Mouse (Mus musculus) liver, embryonic 16.5 days (tissue): ENCODE results near the gene Rnpepl1. TPM values are rescaled to one million over a fixed set of nuclear protein-coding genes. Genes with fewer than 3 reads are reported as not detected.

Experiments used
- ATAC-seq: fragments of 200-750 bp; cut with Nextera tagmentation; 2 replicates; pipeline ENCODE4 v1.8.0; 2017; ENCODE audit warnings: low read depth, mild to moderate bottlenecking, moderate number of reproducible peaks, moderate library complexity
- H3K27ac ChIP-seq: fragments of 300-500 bp; sonication (generic); 2 replicates; pipeline ENCODE4 v1.5.1; 2014; ENCODE audit warnings: mild to moderate bottlenecking, low read length
- H3K27me3 ChIP-seq: fragments of 300-500 bp; sonication (generic); 2 replicates; pipeline ENCODE4 v1.6.1; 2014; ENCODE audit warnings: low read depth, low read length, mixed read lengths; ENCODE audit not compliant: control insufficient read depth, insufficient read depth
- H3K36me3 ChIP-seq: fragments of 300-500 bp; sonication (generic); 2 replicates; pipeline ENCODE4 v1.6.1; 2014; ENCODE audit warnings: mild to moderate bottlenecking; ENCODE audit not compliant: control insufficient read depth, insufficient read depth
- H3K4me1 ChIP-seq: fragments of 300-500 bp; sonication (generic); 2 replicates; pipeline ENCODE4 v1.6.1; 2014; ENCODE audit warnings: low read depth, low read length, mixed read lengths; ENCODE audit not compliant: control insufficient read depth
- H3K4me2 ChIP-seq: fragments of 300-500 bp; sonication (generic); 2 replicates; pipeline ENCODE4 v1.6.1; 2014; ENCODE audit warnings: low read depth, low read length, mixed read lengths
- H3K4me3 ChIP-seq: fragments of 300-500 bp; sonication (generic); 2 replicates; pipeline ENCODE4 v1.5.1; 2014; ENCODE audit warnings: low read depth, mild to moderate bottlenecking, low read length
- H3K9ac ChIP-seq: fragments of 300-500 bp; sonication (generic); 2 replicates; pipeline ENCODE4 v1.6.1; 2014; ENCODE audit warnings: low read depth, low read length
- H3K9me3 ChIP-seq: fragments of 300-500 bp; sonication (generic); replicated peaks from 2 replicates; pipeline ENCODE4 v1.6.1; 2016; ENCODE audit warnings: low read length; ENCODE audit not compliant: control insufficient read depth
- WGBS: fragments of 180-500 bp; shearing (Covaris S2); extraction: QIAGEN DNeasy Blood & Tissue Kit; methylation state at CpG from one replicate; pipeline ENCODE4 v1.1.7; 2014; ENCODE audit not compliant: insufficient replicate concordance; 5-methylcytosine and 5-hydroxymethylcytosine counted together
- polyA plus RNA-seq: library from polyadenylated mRNA; unstranded; fragments of >200 nt; fragmentation: Nextera tagmentation; extraction: Ambion mirVana; gene quantifications from 2 replicates; pipeline ENCODE4 v1.2.1, GENCODE M21; 2015

Rnpepl1 gene
- polyA plus RNA-seq: 4.5 and 7.8 TPM in 2 replicates

DNA sequence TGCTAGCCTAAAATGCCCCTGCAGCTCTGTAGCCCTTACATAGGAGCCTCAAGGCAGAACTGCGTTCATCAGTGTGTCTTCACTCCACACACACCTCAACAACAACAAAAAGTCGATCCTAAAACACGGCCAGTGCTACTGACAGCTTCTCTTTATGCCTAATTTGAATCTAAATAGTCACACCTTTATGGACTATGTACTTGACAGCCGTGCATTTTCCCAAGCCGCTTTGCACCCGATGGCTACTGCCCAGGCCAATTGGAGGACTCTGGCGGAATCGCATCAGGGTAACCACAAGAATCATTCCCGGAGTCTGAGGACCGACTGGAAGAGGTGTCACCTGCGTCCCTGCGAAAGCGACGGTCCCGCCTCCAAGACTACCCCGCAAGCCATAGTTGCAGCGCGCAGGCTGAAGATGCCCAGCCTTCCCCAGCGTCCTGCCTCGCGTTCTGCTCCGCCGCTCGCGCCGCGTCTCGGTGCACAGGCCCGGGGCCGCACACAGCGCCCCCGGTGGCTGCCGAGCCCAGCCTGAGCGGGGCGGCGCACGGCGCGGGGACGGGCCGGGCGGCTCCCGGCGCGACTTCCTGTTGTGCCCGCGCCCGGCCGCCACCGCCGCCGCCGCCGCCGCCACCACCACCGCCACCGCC is at the start of gene Rnpepl1:
Rnpepl1 (plus strand) TSS at position 545 of the 647 bp plus-strand sequence.
- H3K9me3 ChIP-seq: no peaks in the 10 kb centered on the region
- 1% methylated on average over 45 of the region's 57 CpGs for WGBS

GRCm38 (mm10) chr1:92861503-92861902 is 49.1 kb upstream of the Rnpepl1 start:
- 60% methylated on average over 6 of the region's 6 CpGs for WGBS
- H3K4me1 ChIP-seq: no peaks in the 10 kb centered on the region
- H3K9ac ChIP-seq: no peak overlapping the region
- ATAC-seq: no peak
- H3K4me2 ChIP-seq: no peak overlapping the region
- H3K27ac ChIP-seq: no peak overlapping the region
- no peaks in the 10 kb centered on the region for H3K36me3 ChIP-seq
- H3K9me3 ChIP-seq: no peaks in the 10 kb centered on the region
- H3K4me3 ChIP-seq: no peak overlapping the region
- no peaks in the 10 kb centered on the region for H3K27me3 ChIP-seq

More for the DNA sequence above, at the start of gene Rnpepl1:
- ATAC-seq: peak; percentile 62
- no peaks in the 10 kb centered on the region for H3K36me3 ChIP-seq
- peak within 1 kb of the TSS; percentile 85 for H3K27ac ChIP-seq
- peak within 1 kb of the TSS; percentile 83 for H3K9ac ChIP-seq
- no peaks in the 10 kb centered on the region for H3K27me3 ChIP-seq
- H3K4me1 ChIP-seq: peaks cover 46% of the 10 kb centered on the region
- peak within 1 kb of the TSS; percentile 91 for H3K4me2 ChIP-seq
- H3K4me3 ChIP-seq: peak within 1 kb of the TSS; percentile 69

GRCm38 (mm10) chr1:92863268-92863667 is 47.3 kb upstream of the Rnpepl1 start:
- no peaks in the 10 kb centered on the region for H3K9me3 ChIP-seq
- no peak overlapping the region for H3K4me2 ChIP-seq
- no peaks in the 10 kb centered on the region for H3K27me3 ChIP-seq
- H3K36me3 ChIP-seq: no peaks in the 10 kb centered on the region
- 50% methylated on average over 4 of the region's 4 CpGs for WGBS
- no peak overlapping the region for H3K27ac ChIP-seq
- ATAC-seq: no peak
- no peak overlapping the region for H3K4me3 ChIP-seq
- H3K9ac ChIP-seq: no peak overlapping the region
- no peaks in the 10 kb centered on the region for H3K4me1 ChIP-seq

DNA sequence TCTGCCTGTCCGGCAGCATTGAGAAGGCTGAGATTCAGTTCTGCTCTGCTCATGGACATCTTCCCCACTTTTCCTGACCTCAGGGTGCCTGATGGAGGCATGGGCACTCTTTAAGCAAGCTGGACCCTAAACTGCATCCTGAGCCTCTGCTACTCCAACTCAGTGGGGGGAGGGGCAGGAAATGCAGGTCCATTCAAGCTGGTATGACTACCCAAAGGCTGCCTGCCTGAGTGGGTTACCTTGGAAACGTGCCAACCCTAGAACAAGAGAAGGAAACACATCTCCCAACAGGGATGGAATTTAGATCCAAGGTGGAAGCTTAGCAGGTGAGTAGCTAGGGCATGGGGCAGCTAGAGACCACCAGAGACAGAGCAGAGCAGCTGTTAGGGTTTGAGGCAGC is 44.4 kb upstream of the Rnpepl1 start:
- no peaks in the 10 kb centered on the region for H3K4me1 ChIP-seq
- H3K9ac ChIP-seq: no peak overlapping the region
- no peaks in the 10 kb centered on the region for H3K9me3 ChIP-seq
- H3K36me3 ChIP-seq: no peaks in the 10 kb centered on the region
- no peak overlapping the region for H3K27ac ChIP-seq
- H3K4me3 ChIP-seq: no peak overlapping the region
- no peak for ATAC-seq
- H3K27me3 ChIP-seq: no peaks in the 10 kb centered on the region
- 61% methylated on average over 2 of the region's 2 CpGs for WGBS
- no peak overlapping the region for H3K4me2 ChIP-seq

- Histone ChIP-seq H3K9ac (no peak overlapping the region), H3K4me1 (no peaks in the 10 kb centered on the region), H3K27me3 (no peaks in the 10 kb centered on the region), H3K4me2 (no peak overlapping the region), H3K27ac (no peak overlapping the region), H3K9me3 (no peaks in the 10 kb centered on the region), H3K4me3 (no peak overlapping the region), H3K36me3 (no peaks in the 10 kb centered on the region)
- no peak for ATAC-seq
- 39% methylated on average over 2 of the region's 2 CpGs for WGBS
Measured at GRCm38 (mm10) chr1:92869985-92870384, 40.6 kb upstream of the Rnpepl1 start.

DNA sequence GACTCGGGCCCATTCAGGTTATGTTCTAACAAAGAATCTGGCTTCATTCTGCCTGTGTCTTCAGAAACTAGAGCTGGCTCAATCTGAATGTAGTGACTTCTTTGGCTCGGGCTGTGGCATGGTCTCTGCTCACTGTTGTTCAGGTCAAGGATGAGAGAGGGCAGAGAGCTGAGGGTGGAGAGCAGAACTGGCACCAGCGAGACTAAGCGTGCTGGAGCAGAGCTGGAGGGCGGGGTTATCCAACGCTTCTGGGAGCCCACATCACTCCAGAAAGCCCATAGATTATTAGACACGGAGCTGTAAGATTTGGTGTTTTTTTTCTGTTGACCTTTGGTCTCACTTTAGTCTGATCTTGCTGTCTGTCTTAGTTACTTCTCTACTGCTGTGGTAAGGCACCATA is 37.9 kb upstream of the Rnpepl1 start:
- Histone ChIP-seq H3K36me3 (no peaks in the 10 kb centered on the region), H3K9ac (no peak overlapping the region), H3K27ac (no peak overlapping the region), H3K4me2 (no peak overlapping the region), H3K4me3 (no peak overlapping the region), H3K27me3 (no peaks in the 10 kb centered on the region), H3K9me3 (no peaks in the 10 kb centered on the region), H3K4me1 (no peaks in the 10 kb centered on the region)
- no peak for ATAC-seq
- WGBS: 62% methylated on average over 7 of the region's 7 CpGs

DNA sequence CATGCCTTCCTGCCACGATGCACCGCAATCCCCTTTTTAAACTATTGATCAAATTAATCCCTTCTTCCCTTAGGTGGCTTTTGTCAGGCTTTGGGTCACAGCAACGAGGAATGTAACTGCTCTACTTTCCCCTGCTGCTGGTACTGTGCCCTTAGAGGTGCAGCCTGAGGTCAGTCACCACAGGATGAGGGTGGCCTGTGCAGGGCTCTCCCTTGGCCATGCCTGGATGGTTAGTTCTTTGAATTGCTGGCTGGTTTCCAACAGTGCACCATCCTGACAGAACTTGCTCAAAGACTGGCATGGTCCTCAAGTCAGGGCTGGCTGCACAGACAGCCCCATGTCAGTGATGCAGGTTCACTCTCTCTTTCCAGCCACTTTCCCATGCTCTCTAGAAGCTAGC is 36.6 kb upstream of the Rnpepl1 start:
- Histone ChIP-seq H3K4me1 (no peaks in the 10 kb centered on the region), H3K4me2 (no peak overlapping the region), H3K27me3 (no peaks in the 10 kb centered on the region), H3K36me3 (no peaks in the 10 kb centered on the region), H3K9me3 (no peaks in the 10 kb centered on the region), H3K27ac (no peak overlapping the region), H3K9ac (no peak overlapping the region), H3K4me3 (no peak overlapping the region)
- WGBS: 77% methylated on average over 3 of the region's 3 CpGs
- no peak for ATAC-seq

- Histone ChIP-seq H3K4me3 (no peak overlapping the region), H3K27me3 (no peaks in the 10 kb centered on the region), H3K36me3 (no peaks in the 10 kb centered on the region), H3K4me1 (no peaks in the 10 kb centered on the region), H3K9me3 (no peaks in the 10 kb centered on the region), H3K27ac (no peak overlapping the region), H3K9ac (no peak overlapping the region), H3K4me2 (no peak overlapping the region)
- 54% methylated on average over 8 of the region's 8 CpGs for WGBS
- no peak for ATAC-seq
Measured at GRCm38 (mm10) chr1:92875360-92876111, 35.0 kb upstream of the Rnpepl1 start.

DNA sequence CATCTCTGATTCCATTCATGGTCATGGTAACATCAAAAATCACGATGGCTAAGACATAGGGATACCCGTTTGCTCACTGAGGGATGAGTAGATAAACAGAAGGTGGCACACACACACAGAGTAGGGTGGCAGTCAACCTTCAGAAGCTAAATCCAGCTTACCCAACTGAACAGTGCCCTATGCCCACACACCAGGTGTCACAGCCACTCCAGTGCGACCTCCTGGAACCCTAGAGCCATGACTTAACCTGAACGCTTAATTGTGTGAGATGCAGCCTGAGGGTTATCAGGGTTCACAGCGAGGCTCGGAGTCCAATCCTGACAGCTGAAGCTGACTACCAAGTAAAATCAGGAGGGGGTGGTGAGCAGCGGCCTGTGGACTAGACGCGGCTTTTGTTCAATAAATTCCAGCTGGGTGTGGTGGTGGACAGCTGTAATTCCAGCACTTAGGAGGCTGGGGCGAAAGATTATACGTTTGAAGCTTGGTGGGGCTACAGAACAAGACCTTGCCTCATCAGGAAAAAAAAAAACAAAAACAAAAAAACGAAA is 33.1 kb upstream of the Rnpepl1 start:
- Histone ChIP-seq H3K27me3 (no peaks in the 10 kb centered on the region), H3K36me3 (no peaks in the 10 kb centered on the region), H3K4me3 (no peak overlapping the region), H3K4me2 (no peak overlapping the region), H3K9ac (no peak overlapping the region), H3K27ac (no peak overlapping the region), H3K9me3 (no peaks in the 10 kb centered on the region), H3K4me1 (no peaks in the 10 kb centered on the region)
- ATAC-seq: no peak
- WGBS: 55% methylated on average over 12 of the region's 12 CpGs
